Mouse (Mus musculus) ES-E14 (cell line): ENCODE data around the gene Lpin3. TPM values are rescaled to one million over a fixed set of nuclear protein-coding genes. Genes with fewer than 3 reads are reported as not detected.

Experiments
- DNase-seq: peaks from one replicate; pipeline ENCODE4 v3.0.0-alpha.2; 2013; ENCODE audit warnings: low read depth, low spot score
- H3K27ac ChIP-seq: 2 replicates; pipeline ENCODE4 v1.5.1; 2012; ENCODE audit warnings: low read depth, mild to moderate bottlenecking, low read length, moderate library complexity, mixed read lengths; ENCODE audit not compliant: poor library complexity, insufficient read depth, severe bottlenecking
- H3K36me3 ChIP-seq: 2 replicates; pipeline ENCODE4 v1.6.1; 2012; ENCODE audit warnings: mild to moderate bottlenecking, low read length, moderate library complexity, mixed read lengths; ENCODE audit not compliant: control insufficient read depth, poor library complexity, insufficient read depth, severe bottlenecking
- H3K4me1 ChIP-seq, 2 experiments: fragments of 150-350 bp in 1 of 2; sonication (generic) in 1 of 2; 2 replicates each; pipeline ENCODE4 v1.6.1; 2012; ENCODE audit warnings: low read length in 2 of 2, mild to moderate bottlenecking in 1 of 2, mixed read lengths in 1 of 2; ENCODE audit not compliant: control insufficient read depth in 2 of 2, insufficient read depth in 2 of 2, poor library complexity in 1 of 2
- H3K4me3 ChIP-seq, 2 experiments: fragments of 150-350 bp in 1 of 2; sonication (generic) in 1 of 2; 2 replicates each; pipeline ENCODE4 v1.5.1; 2012; ENCODE audit warnings: low read length in 2 of 2, low read depth in 1 of 2, mild to moderate bottlenecking in 1 of 2, mixed read lengths in 1 of 2; ENCODE audit not compliant: insufficient read depth in 1 of 2, poor library complexity in 1 of 2, severe bottlenecking in 1 of 2
- H3K9ac ChIP-seq: 2 replicates; pipeline ENCODE4 v1.6.1; 2012; ENCODE audit warnings: low read depth, mild to moderate bottlenecking, low read length, mixed read lengths; ENCODE audit not compliant: poor library complexity, insufficient read depth, severe bottlenecking
- H3K9me3 ChIP-seq: fragments of 150-350 bp; sonication (generic); 2 replicates; pipeline ENCODE4 v1.6.1; 2012; ENCODE audit warnings: low read depth, mild to moderate bottlenecking, low read length; ENCODE audit not compliant: control insufficient read depth, insufficient read depth
- CHD2 ChIP-seq: IDR thresholded peaks from 2 replicates; pipeline ENCODE4 v1.6.1; 2014; ENCODE audit warnings: mild to moderate bottlenecking, low read depth, low read length, inconsistent platforms
- HCFC1 ChIP-seq: IDR thresholded peaks from 2 replicates; pipeline ENCODE4 v1.6.1; 2012; ENCODE audit warnings: low read length, inconsistent platforms, borderline replicate concordance; ENCODE audit not compliant: insufficient read depth
- MAFK ChIP-seq: IDR thresholded peaks from 2 replicates; pipeline ENCODE4 v1.6.1; 2014; ENCODE audit warnings: mild to moderate bottlenecking, low read depth, low read length, inconsistent platforms; ENCODE audit not compliant: insufficient read depth
- ZC3H11A ChIP-seq: IDR thresholded peaks from 2 replicates; pipeline ENCODE4 v1.6.1; 2012; ENCODE audit warnings: low read depth, mild to moderate bottlenecking, inconsistent platforms, low read length, borderline replicate concordance
- ZNF384 ChIP-seq: IDR thresholded peaks from 2 replicates; pipeline ENCODE4 v1.6.1; 2012; ENCODE audit warnings: low read depth, low read length, inconsistent platforms
- in situ Hi-C, 2 experiments: fragments of 600-800 bp; cut with MboI; formaldehyde crosslinking; loops; one replicate each; pipeline ENCODE4 v1.15.1; 2025; ENCODE audit warnings: low sequenced_read_pairs in 2 of 2, inconsistent platforms in 1 of 2; ENCODE audit not compliant: unreplicated experiment in 2 of 2
- total RNA-seq: library from RNA; depleted of rRNA; stranded (reverse); fragments of 300-350 nt; gene quantifications from 2 replicates; pipeline ENCODE4 v1.2.3, GENCODE M21; 2012; rRNA removed

Lpin3 gene
- total RNA-seq, 1 experiment: 7.2 TPM

- DNase-seq: no peak
- Histone ChIP-seq H3K36me3 (peaks cover 35% of the 10 kb centered on the region), H3K4me1 (peaks cover 2 to 5% of the 10 kb centered on the region in 2 experiments; a peak in 2 of 4 replicates), H3K9ac (no peak overlapping the region), H3K9me3 (no peaks in the 10 kb centered on the region), H3K27ac (no peak overlapping the region), H3K4me3 (no peak overlapping the region)
- TF ChIP-seq CHD2 (no peak), ZNF384 (no peak), MAFK (no peak), HCFC1 (no peak), ZC3H11A (no peak)
- in situ Hi-C loops: no loop called here
Observed at GRCm38 (mm10) chr2:160954541-160954940, 74.1 kb downstream of the Lpin3 start.

GRCm38 (mm10) chr2:160955331-160955730 is 74.9 kb downstream of the Lpin3 start:
- DNase-seq: no peak
- in situ Hi-C loops: no loop called here
- Histone ChIP-seq H3K4me3 (no peak overlapping the region), H3K9ac (no peak overlapping the region), H3K27ac (no peak overlapping the region), H3K4me1 (peaks cover 2 to 5% of the 10 kb centered on the region in 2 experiments; a peak in 2 of 4 replicates), H3K9me3 (no peaks in the 10 kb centered on the region), H3K36me3 (peaks cover 31% of the 10 kb centered on the region)
- TF ChIP-seq HCFC1: no peak
- TF ChIP-seq CHD2: no peak
- TF ChIP-seq MAFK: no peak
- TF ChIP-seq ZNF384: no peak
- no peak for TF ChIP-seq ZC3H11A

Other genes with a start within 250 kb of the Lpin3 start
- gene Top1, start 234.8 kb upstream of the Lpin3 start, total RNA-seq: 39.3 and 52.7 TPM in 2 replicates
- gene Plcg1, start 149.4 kb upstream of the Lpin3 start, total RNA-seq: 59.0 and 96.8 TPM in 2 replicates
- 1.1 and 1.3 TPM in 2 replicates for gene Zhx3, start 7.7 kb upstream of the Lpin3 start, total RNA-seq
- 2.8 and 5.0 TPM in 2 replicates for gene Emilin3, start 31.7 kb downstream of the Lpin3 start, total RNA-seq
- gene Chd6, start 228.4 kb downstream of the Lpin3 start, total RNA-seq: 50.7 and 64.7 TPM in 2 replicates